Mouse (Mus musculus) bone marrow macrophage, adult 2 months (primary cell): ENCODE results near the gene Sco1.
A peak's percentile ranks its signal among the peaks of the same experiment; 100 is the strongest.

Experiments
- CTCF ChIP-seq: IDR thresholded peaks from 2 replicates; pipeline ENCODE4 v1.5.1; 2012; ENCODE audit warnings: low read depth, mild to moderate bottlenecking, low read length, moderate library complexity
- POLR2A ChIP-seq: IDR thresholded peaks from 2 replicates; pipeline ENCODE4 v1.6.1; 2012; ENCODE audit warnings: mild to moderate bottlenecking, low read depth, low read length, borderline replicate concordance

DNA sequence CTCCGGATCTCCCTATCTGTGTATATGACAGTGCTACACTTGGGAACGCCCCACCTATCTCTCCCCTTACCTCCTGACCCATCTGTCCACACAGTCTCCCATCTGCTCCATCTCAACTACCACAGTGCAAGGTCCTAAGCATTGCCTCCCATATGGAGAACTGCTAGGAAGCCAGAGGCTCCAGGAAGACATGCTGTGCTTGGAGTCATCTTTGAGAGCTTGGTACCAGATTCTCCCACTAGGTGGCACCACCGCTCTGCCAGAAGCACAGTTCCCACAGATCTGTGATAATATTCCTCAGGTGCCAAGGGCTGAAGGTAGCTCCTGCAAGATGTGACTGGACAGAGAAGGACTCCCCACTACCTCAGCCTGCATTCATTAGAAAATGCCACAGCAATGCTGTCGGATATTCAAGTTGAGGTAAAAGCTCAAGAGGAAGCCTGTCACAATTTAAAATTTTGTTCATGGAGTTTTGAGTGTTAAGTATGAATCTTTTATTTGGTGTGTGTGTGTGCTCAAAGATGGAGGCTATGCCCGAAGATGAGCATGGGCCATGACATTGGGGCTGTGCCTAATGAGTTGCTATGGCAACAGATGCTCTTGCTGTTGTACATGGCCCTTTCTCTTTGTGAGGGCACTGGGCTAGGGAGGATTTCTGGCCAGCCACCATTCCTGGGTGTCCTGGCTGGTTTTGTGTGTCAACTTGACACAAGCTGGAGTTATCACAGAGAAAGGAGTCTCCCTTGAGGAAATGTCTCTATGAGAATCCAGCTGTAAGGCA is 57.9 kb downstream of the Sco1 start:
- TF ChIP-seq CTCF = peak; percentile 78
- no peak for TF ChIP-seq POLR2A
